Mouse (Mus musculus): ENCODE measurements at regions not wholly inside any gene's neighbourhood (a gene's known extent, or its start where the extent isn't known, plus 50 kb on each side); places are given as distances from the start of the nearest gene placed in this dataset.
"Not testable (repeated sequence)": the region's sequence is repeated elsewhere in the genome, so short reads cannot be mapped to it uniquely, and the experiment has no call there.

GRCm38 (mm10) chr16:76498233-76498632 is 124.6 kb upstream of the Nrip1 start:
- H3K27me3 ChIP-seq (replicated peaks): no peaks in the 10 kb centered on the region
- no peak overlapping the region for H3K27ac ChIP-seq
- no peak overlapping the region for H3K9ac ChIP-seq
- no peak for ATAC-seq (ENCODE audit: insufficient read depth, low FRiP score, low read depth)
- no peak overlapping the region for H3K4me3 ChIP-seq (replicated peaks)
- 65% methylated on average over 2 of the region's 2 CpGs for WGBS
- H3K4me1 ChIP-seq: no peaks in the 10 kb centered on the region
- no peak overlapping the region for H3K4me2 ChIP-seq
- H3K36me3 ChIP-seq: no peaks in the 10 kb centered on the region
- no peaks in the 10 kb centered on the region for H3K9me3 ChIP-seq

- no peaks in the 10 kb centered on the region for H3K27me3 ChIP-seq (replicated peaks)
- no peak overlapping the region for H3K4me2 ChIP-seq
- H3K4me1 ChIP-seq: no peaks in the 10 kb centered on the region
- no peaks in the 10 kb centered on the region for H3K36me3 ChIP-seq
- H3K9ac ChIP-seq: no peak overlapping the region
- WGBS: 84% methylated on average over 12 of the region's 12 CpGs
- H3K9me3 ChIP-seq: no peaks in the 10 kb centered on the region
- ATAC-seq (ENCODE audit: insufficient read depth, low FRiP score, low read depth): no peak
- no peak overlapping the region for H3K27ac ChIP-seq
- H3K4me3 ChIP-seq (replicated peaks): no peak overlapping the region
Observed at GRCm38 (mm10) chr16:76497041-76497808, 123.6 kb upstream of the Nrip1 start.

GRCm38 (mm10) chr16:76483419-76483818 is 109.8 kb upstream of the Nrip1 start:
- 84% methylated on average over 5 of the region's 5 CpGs for WGBS
- H3K4me3 ChIP-seq (replicated peaks): no peak overlapping the region

GRCm38 (mm10) chr16:76481966-76482365 is 108.3 kb upstream of the Nrip1 start:
- 69% methylated on average over 4 of the region's 4 CpGs for WGBS
- no peak overlapping the region for H3K27ac ChIP-seq
- no peaks in the 10 kb centered on the region for H3K36me3 ChIP-seq

More at GRCm38 (mm10) chr16:76483419-76483818, 109.8 kb upstream of the Nrip1 start:
- no peak overlapping the region for H3K9ac ChIP-seq
- ATAC-seq (ENCODE audit: insufficient read depth, low FRiP score, low read depth): no peak
- H3K36me3 ChIP-seq: no peaks in the 10 kb centered on the region
- no peaks in the 10 kb centered on the region for H3K27me3 ChIP-seq (replicated peaks)
- H3K27ac ChIP-seq: no peak overlapping the region
- no peaks in the 10 kb centered on the region for H3K9me3 ChIP-seq
- H3K4me1 ChIP-seq: no peaks in the 10 kb centered on the region
- no peak overlapping the region for H3K4me2 ChIP-seq

GRCm38 (mm10) chr16:76477474-76477873 is 103.8 kb upstream of the Nrip1 start:
- no peak overlapping the region for H3K4me3 ChIP-seq (replicated peaks)
- WGBS: 62% methylated on average over 8 of the region's 8 CpGs
- ATAC-seq (ENCODE audit: insufficient read depth, low FRiP score, low read depth): no peak
- no peak overlapping the region for H3K4me2 ChIP-seq
- H3K27me3 ChIP-seq (replicated peaks): no peaks in the 10 kb centered on the region
- H3K27ac ChIP-seq: no peak overlapping the region
- no peaks in the 10 kb centered on the region for H3K4me1 ChIP-seq
- no peaks in the 10 kb centered on the region for H3K36me3 ChIP-seq
- H3K9ac ChIP-seq: no peak overlapping the region
- H3K9me3 ChIP-seq: no peaks in the 10 kb centered on the region

More at GRCm38 (mm10) chr16:76481966-76482365, 108.3 kb upstream of the Nrip1 start:
- no peaks in the 10 kb centered on the region for H3K4me1 ChIP-seq
- no peak for ATAC-seq (ENCODE audit: insufficient read depth, low FRiP score, low read depth)
- no peak overlapping the region for H3K9ac ChIP-seq
- H3K4me2 ChIP-seq: no peak overlapping the region
- H3K4me3 ChIP-seq (replicated peaks): no peak overlapping the region
- no peaks in the 10 kb centered on the region for H3K9me3 ChIP-seq
- H3K27me3 ChIP-seq (replicated peaks): no peaks in the 10 kb centered on the region

GRCm38 (mm10) chr16:76474481-76474880 is 100.9 kb upstream of the Nrip1 start:
- H3K4me2 ChIP-seq: no peak overlapping the region
- ATAC-seq (ENCODE audit: insufficient read depth, low FRiP score, low read depth): no peak
- no peaks in the 10 kb centered on the region for H3K36me3 ChIP-seq
- no peaks in the 10 kb centered on the region for H3K9me3 ChIP-seq
- no peak overlapping the region for H3K27ac ChIP-seq
- WGBS: 71% methylated on average over 6 of the region's 6 CpGs
- H3K4me3 ChIP-seq (replicated peaks): no peak overlapping the region
- H3K9ac ChIP-seq: no peak overlapping the region
- H3K27me3 ChIP-seq (replicated peaks): no peaks in the 10 kb centered on the region
- H3K4me1 ChIP-seq: no peaks in the 10 kb centered on the region

GRCm38 (mm10) chr16:76472386-76472785 is 98.8 kb upstream of the Nrip1 start:
- Histone ChIP-seq H3K27me3 (replicated peaks) (no peaks in the 10 kb centered on the region), H3K9ac (no peak overlapping the region), H3K4me1 (no peaks in the 10 kb centered on the region), H3K27ac (no peak overlapping the region), H3K4me2 (no peak overlapping the region), H3K9me3 (no peaks in the 10 kb centered on the region), H3K4me3 (replicated peaks) (no peak overlapping the region), H3K36me3 (no peaks in the 10 kb centered on the region)
- ATAC-seq (ENCODE audit: insufficient read depth, low FRiP score, low read depth): no peak
- 75% methylated on average over 3 of the region's 3 CpGs for WGBS

- Histone ChIP-seq H3K27ac (no peak overlapping the region), H3K27me3 (replicated peaks) (no peaks in the 10 kb centered on the region), H3K4me2 (no peak overlapping the region), H3K4me1 (no peaks in the 10 kb centered on the region), H3K36me3 (no peaks in the 10 kb centered on the region), H3K9ac (no peak overlapping the region), H3K4me3 (replicated peaks) (no peak overlapping the region), H3K9me3 (no peaks in the 10 kb centered on the region)
- no peak for ATAC-seq (ENCODE audit: insufficient read depth, low FRiP score, low read depth)
- 49% methylated on average over 3 of the region's 3 CpGs for WGBS
Observed at GRCm38 (mm10) chr16:76471081-76471480, 97.5 kb upstream of the Nrip1 start.

- 77% methylated on average over 1 of the region's 1 CpGs for WGBS
- Histone ChIP-seq H3K27me3 (replicated peaks) (no peaks in the 10 kb centered on the region), H3K4me1 (no peaks in the 10 kb centered on the region), H3K4me2 (no peak overlapping the region), H3K27ac (no peak overlapping the region), H3K9ac (no peak overlapping the region), H3K9me3 (no peaks in the 10 kb centered on the region), H3K36me3 (no peaks in the 10 kb centered on the region), H3K4me3 (replicated peaks) (no peak overlapping the region)
- no peak for ATAC-seq (ENCODE audit: insufficient read depth, low FRiP score, low read depth)
Observed at GRCm38 (mm10) chr16:76459521-76459920, 85.9 kb upstream of the Nrip1 start.

GRCm38 (mm10) chr16:76456300-76456599 is 82.6 kb upstream of the Nrip1 start:
- H3K9me3 ChIP-seq; H3K27me3 ChIP-seq (replicated peaks); H3K4me1 ChIP-seq; H3K4me3 ChIP-seq (replicated peaks); H3K36me3 ChIP-seq; H3K4me2 ChIP-seq; ATAC-seq (ENCODE audit: insufficient read depth, low FRiP score, low read depth); H3K9ac ChIP-seq; H3K27ac ChIP-seq: not testable (repeated sequence)
- WGBS: 44% methylated on average over 2 of the region's 2 CpGs

GRCm38 (mm10) chr16:76455499-76456299 is 82.1 kb upstream of the Nrip1 start:
- H3K4me3 ChIP-seq (replicated peaks): no peak overlapping the region

GRCm38 (mm10) chr16:76454741-76455465 is 81.3 kb upstream of the Nrip1 start:
- H3K4me1 ChIP-seq: no peaks in the 10 kb centered on the region
- no peaks in the 10 kb centered on the region for H3K27me3 ChIP-seq (replicated peaks)
- no peaks in the 10 kb centered on the region for H3K9me3 ChIP-seq
- H3K4me3 ChIP-seq (replicated peaks): no peak overlapping the region
- ATAC-seq (ENCODE audit: insufficient read depth, low FRiP score, low read depth): no peak
- no peaks in the 10 kb centered on the region for H3K36me3 ChIP-seq
- H3K27ac ChIP-seq: no peak overlapping the region
- 63% methylated on average over 17 of the region's 17 CpGs for WGBS
- no peak overlapping the region for H3K4me2 ChIP-seq
- H3K9ac ChIP-seq: no peak overlapping the region

More at GRCm38 (mm10) chr16:76455499-76456299, 82.1 kb upstream of the Nrip1 start:
- Histone ChIP-seq H3K27me3 (replicated peaks) (no peaks in the 10 kb centered on the region), H3K36me3 (no peaks in the 10 kb centered on the region), H3K27ac (no peak overlapping the region), H3K9me3 (no peaks in the 10 kb centered on the region), H3K4me1 (no peaks in the 10 kb centered on the region), H3K4me2 (no peak overlapping the region), H3K9ac (no peak overlapping the region)
- 58% methylated on average over 9 of the region's 9 CpGs for WGBS
- peak; percentile 79; the same call in 1 of the 2 replicates for ATAC-seq (ENCODE audit: insufficient read depth, low FRiP score, low read depth)

All from stomach, embryonic 15.5 days (tissue).